9 mouse cellular contexts compared by ENCODE assay signal in the genomic region with DNA sequence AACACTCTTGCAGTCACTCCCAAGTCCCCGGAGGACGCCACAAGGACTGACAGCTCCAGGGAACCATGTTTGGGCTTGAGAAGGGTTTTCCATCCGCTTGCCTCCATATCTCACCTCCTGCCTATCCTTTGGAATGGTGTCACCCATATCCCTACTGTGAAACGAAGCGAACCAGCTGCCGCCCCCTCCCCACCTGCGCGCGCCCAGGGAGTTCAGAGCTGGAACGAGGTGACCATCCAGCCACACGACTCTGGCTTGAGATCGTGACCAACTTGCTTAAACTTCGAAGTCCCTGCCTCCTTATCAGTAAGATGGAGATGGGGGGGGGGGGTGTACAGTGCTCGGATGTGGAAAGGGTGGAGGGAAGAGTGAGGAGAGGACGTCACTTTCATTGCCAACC. TPM values are rescaled to one million over a fixed set of nuclear protein-coding genes. Genes with fewer than 3 reads are reported as not detected.
DNase-seq lines count a peak whose midpoint lies in the region; ATAC-seq and TF ChIP-seq lines count a peak whose summit lies in the region.
"Had no signal": no experiment of that assay in that cellular context is flagged by ENCODE, and none has a peak within 500 bp of the region (broad histone marks: within the 10 kb centered on the region; RNA-seq: fewer than 3 reads in every experiment).

No protein-coding gene starts in this region.

- H3K27ac ChIP-seq in heart, embryonic 10.5 days, result peak overlapping the region; percentile 57; the same call in 1 of the 2 replicates
- no peak overlapping the region for H3K27ac ChIP-seq in testis, adult 2 months (ENCODE audit: control insufficient read depth, insufficient read depth, low read depth, low read length)
- H3K27ac ChIP-seq in liver, embryonic 12.5 days, result no peak overlapping the region
- no peak overlapping the region for H3K27ac ChIP-seq in stomach, postnatal 0 days (replicated peaks)

- no peak overlapping the region for H3K9ac ChIP-seq in liver, embryonic 12.5 days
- peak overlapping the region; percentile 47; the same call in 1 of the 2 replicates for H3K9ac ChIP-seq in stomach, postnatal 0 days (ENCODE audit: low read length)

- H3K4me2 ChIP-seq in liver, embryonic 12.5 days, result peak overlapping the region; percentile 51
- H3K4me2 ChIP-seq in stomach, postnatal 0 days (replicated peaks; ENCODE audit: low read depth), result peak overlapping the region; percentile 59

- H3K36me3 ChIP-seq in heart, embryonic 10.5 days, result no peaks in the 10 kb centered on the region
- no peaks in the 10 kb centered on the region for H3K36me3 ChIP-seq in testis, adult 2 months (ENCODE audit: control insufficient read depth, insufficient read depth, low read length)
- no peaks in the 10 kb centered on the region for H3K36me3 ChIP-seq in liver, embryonic 12.5 days
- no peaks in the 10 kb centered on the region for H3K36me3 ChIP-seq in stomach, postnatal 0 days (ENCODE audit: control insufficient read depth, insufficient read depth, low read length)

- no peak for DNase-seq in heart, embryonic 10.5 days (ENCODE audit: low spot score)
- DNase-seq in heart, adult 11 months, result no peak
- no peak for DNase-seq in testis, postnatal 14 days (ENCODE audit: low spot score)
- DNase-seq in stomach, postnatal 0 days (ENCODE audit: low spot score), result no peak
- DNase-seq in layer of hippocampus, postnatal 36 days, result no peak
- DNase-seq in ovary, postnatal 36 days (ENCODE audit: low spot score), result no peak

- H3K4me3 ChIP-seq in heart, embryonic 10.5 days, result peak overlapping the region; percentile 59
- H3K4me3 ChIP-seq in testis, adult 2 months (ENCODE audit: control insufficient read depth, low read depth, low read length), result peak overlapping the region; percentile 15
- H3K4me3 ChIP-seq in liver, embryonic 12.5 days, result peak overlapping the region; percentile 33; the same call in 1 of the 2 replicates
- peak overlapping the region; percentile 43 for H3K4me3 ChIP-seq in stomach, postnatal 0 days (ENCODE audit: low read depth, low read length)

- H3K9me3 ChIP-seq in heart, embryonic 10.5 days, result no peaks in the 10 kb centered on the region
- H3K9me3 ChIP-seq in liver, embryonic 12.5 days (replicated peaks), result no peaks in the 10 kb centered on the region
- H3K9me3 ChIP-seq in stomach, postnatal 0 days (ENCODE audit: control insufficient read depth, low read length), result no peaks in the 10 kb centered on the region

- TF ChIP-seq POLR2A in testis, adult 2 months (IDR thresholded peaks at IDR 0.05; ENCODE audit: control insufficient read depth, low read depth, low read length), result no peak

- no peak for TF ChIP-seq EP300 in stomach, postnatal 0 days (optimal IDR thresholded peaks at IDR 0.05)

- peaks cover 59% of the 10 kb centered on the region for H3K4me1 ChIP-seq in heart, embryonic 10.5 days
- peaks cover 19% of the 10 kb centered on the region for H3K4me1 ChIP-seq in testis, adult 2 months (ENCODE audit: control insufficient read depth, insufficient read depth, low read length)
- peaks cover 2% of the 10 kb centered on the region for H3K4me1 ChIP-seq in liver, embryonic 12.5 days
- H3K4me1 ChIP-seq in stomach, postnatal 0 days (replicated peaks; ENCODE audit: control insufficient read depth, insufficient read depth), result no peaks in the 10 kb centered on the region; the same call in 1 of the 2 replicates

- 2% methylated on average over 15 of the region's 15 CpGs for WGBS in heart, embryonic 10.5 days
- 1% methylated on average over 15 of the region's 15 CpGs for WGBS in liver, embryonic 12.5 days (ENCODE audit: insufficient replicate concordance)
- 4% methylated on average over 15 of the region's 15 CpGs for WGBS in stomach, postnatal 0 days

- ATAC-seq in liver, embryonic 12.5 days, result no peak
- ATAC-seq in stomach, postnatal 0 days (ENCODE audit: low FRiP score, low TSS enrichment), result no peak

- TF ChIP-seq CTCF in testis, adult 2 months (IDR thresholded peaks at IDR 0.05; ENCODE audit: control insufficient read depth, insufficient read depth, insufficient replicate concordance, low read depth, low read length), result no peak
- no peak for TF ChIP-seq CTCF in stomach, postnatal 0 days (IDR thresholded peaks at IDR 0.05; ENCODE audit: low read depth)

- H3K27me3 ChIP-seq in heart, embryonic 10.5 days (ENCODE audit: insufficient read depth, poor library complexity, severe bottlenecking), result peaks cover 100% of the 10 kb centered on the region
- peaks cover 3% of the 10 kb centered on the region; the same call in 1 of the 2 replicates for H3K27me3 ChIP-seq in testis, adult 2 months (ENCODE audit: control insufficient read depth, insufficient read depth, low read length)
- H3K27me3 ChIP-seq in liver, embryonic 12.5 days (replicated peaks), result peaks cover 99% of the 10 kb centered on the region
- peaks cover 11% of the 10 kb centered on the region; the same call in 1 of the 2 replicates for H3K27me3 ChIP-seq in stomach, postnatal 0 days (ENCODE audit: control insufficient read depth, insufficient read depth, low read length)

RNA-seq across cellular contexts. Expression of a gene that starts 1.9 kb away (rescaled TPM):
- 4.5 and 9.9 TPM in 2 replicates for polyA plus RNA-seq in heart, embryonic 10.5 days (2016; fragmentation: Nextera tagmentation; extraction: Ambion mirVana)
- polyA plus RNA-seq in testis, adult 2 months (2012; rRNA removed), result 16.3 and 18.9 TPM in 2 replicates
- polyA plus RNA-seq in liver, embryonic 12.5 days (2016; fragmentation: Nextera tagmentation; extraction: Ambion mirVana), result 4.8 and 5.9 TPM in 2 replicates
- 3.9 and 4.8 TPM in 2 replicates for polyA plus RNA-seq in stomach, postnatal 0 days (2015; fragmentation: Nextera tagmentation; extraction: Ambion mirVana)
- 1 to 10 TPM in 1 of 2 experiments, under 1 TPM in 1; 0.91 to 1.3 TPM for total RNA-seq in layer of hippocampus, postnatal 36 days (2021)
- total RNA-seq: hematopoietic stem cell, adult 5-6 weeks had no signal
